In the genomic region with DNA sequence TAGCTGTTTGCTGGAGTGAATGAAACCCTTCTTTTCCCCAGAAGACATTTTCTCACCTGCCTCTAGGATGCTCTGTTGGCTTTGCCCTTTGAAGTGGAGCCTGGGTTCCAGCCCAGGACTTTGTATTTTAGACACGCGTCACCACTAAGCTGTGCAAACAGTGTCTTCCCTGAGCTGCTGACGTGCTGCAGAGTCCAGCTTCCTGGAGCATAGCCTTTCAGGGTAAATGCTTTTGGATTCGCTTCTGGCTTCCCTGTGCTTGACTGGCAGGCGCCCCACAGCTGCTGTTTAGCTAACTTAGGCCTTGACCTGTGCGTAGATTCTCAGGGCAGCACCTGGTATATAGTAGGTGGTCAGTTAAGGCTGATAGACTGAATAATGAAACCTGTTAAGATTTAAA, we compare ENCODE assay signal across 11 mouse cellular contexts. TPM values are rescaled to one million over a fixed set of nuclear protein-coding genes. Genes with fewer than 3 reads are reported as not detected.
DNase-seq lines count a peak whose midpoint lies in the region; TF ChIP-seq lines count a peak whose summit lies in the region.
"Had no signal": no experiment of that assay in that cellular context is flagged by ENCODE, and none has a peak within 500 bp of the region (broad histone marks: within the 10 kb centered on the region; RNA-seq: fewer than 3 reads in every experiment).

No protein-coding gene starts in this region.

- TF ChIP-seq POLR2A in lung, adult 2 months (IDR thresholded peaks at IDR 0.05; ENCODE audit: borderline replicate concordance, extremely low read depth, low read depth, low read length): peak; percentile 25; the same call in 1 of the 2 replicates

- 44% methylated on average over 6 of the region's 6 CpGs for WGBS in lung, adult 2 months

- H3K4me3 ChIP-seq in lung, adult 2 months (replicated peaks; ENCODE audit: extremely low read depth, low read depth, low read length): peak overlapping the region; percentile 10
- H3K4me3 ChIP-seq: hindbrain, embryonic 15.5 days; myocyte had no signal

- peak; percentile 29 for DNase-seq in gastrocnemius, postnatal 25 days
- DNase-seq in gastrocnemius, postnatal 10 days: no peak
- peak; percentile 13 for DNase-seq in urinary bladder, postnatal 14 days (ENCODE audit: low spot score)
- no peak for DNase-seq in urinary bladder, postnatal 4 days (ENCODE audit: low spot score in 2 of 2)
- no peak for DNase-seq in lung, adult 2 months
- DNase-seq in right cerebral cortex, postnatal 14 days: no peak
- no peak for DNase-seq in spleen, postnatal 36 days (ENCODE audit: low spot score in 2 of 2)
- no peak for DNase-seq in thymus, postnatal 0 days (ENCODE audit: low spot score)
- DNase-seq: cerebellum, adult 9-11 months had no signal

- H3K4me1 ChIP-seq in lung, adult 2 months (ENCODE audit: control insufficient read depth, insufficient read depth, low read length): peaks cover 16% of the 10 kb centered on the region
- H3K4me1 ChIP-seq: hindbrain, embryonic 15.5 days had no signal

- no peak for TF ChIP-seq CTCF in lung, adult 2 months (IDR thresholded peaks at IDR 0.05; ENCODE audit: insufficient read depth, low read length)

RNA-seq across cellular contexts. Expression of a gene that starts 11.7 kb away (rescaled TPM):
- 1 to 10 TPM; 5.0 TPM for total RNA-seq in gastrocnemius, postnatal 25 days (2021)
- 1 to 10 TPM; 3.6 to 5.7 TPM for total RNA-seq in gastrocnemius, postnatal 10 days (2021)
- 14.4 and 17.9 TPM in 2 replicates for polyA plus RNA-seq in lung, adult 2 months (2012; rRNA removed)
- polyA plus RNA-seq in thymus, postnatal 0 days (2015; fragmentation: Nextera tagmentation; extraction: Ambion mirVana): 17.8 and 20.7 TPM in 2 replicates

Comparison
In these comparisons a context has a peak if more than half of its experiments do, and no peak if none do; other contexts are left out.
1. DNase-seq: peak in gastrocnemius, postnatal 25 days (single experiment) and urinary bladder, postnatal 14 days (single experiment); none in gastrocnemius, postnatal 10 days (single experiment), urinary bladder, postnatal 4 days (0 of 2), lung, adult 2 months (single experiment), right cerebral cortex, postnatal 14 days (single experiment), spleen, postnatal 36 days (0 of 2) and thymus, postnatal 0 days (single experiment).